Mouse (Mus musculus): ENCODE results near the gene Tmem108. TPM values are rescaled to one million over a fixed set of nuclear protein-coding genes. Genes with fewer than 3 reads are reported as not detected.

Gene Tmem108
- total and polyA plus RNA-seq, 3 experiments, result 4.6 to 9.1 (median 4.7) TPM

DNA sequence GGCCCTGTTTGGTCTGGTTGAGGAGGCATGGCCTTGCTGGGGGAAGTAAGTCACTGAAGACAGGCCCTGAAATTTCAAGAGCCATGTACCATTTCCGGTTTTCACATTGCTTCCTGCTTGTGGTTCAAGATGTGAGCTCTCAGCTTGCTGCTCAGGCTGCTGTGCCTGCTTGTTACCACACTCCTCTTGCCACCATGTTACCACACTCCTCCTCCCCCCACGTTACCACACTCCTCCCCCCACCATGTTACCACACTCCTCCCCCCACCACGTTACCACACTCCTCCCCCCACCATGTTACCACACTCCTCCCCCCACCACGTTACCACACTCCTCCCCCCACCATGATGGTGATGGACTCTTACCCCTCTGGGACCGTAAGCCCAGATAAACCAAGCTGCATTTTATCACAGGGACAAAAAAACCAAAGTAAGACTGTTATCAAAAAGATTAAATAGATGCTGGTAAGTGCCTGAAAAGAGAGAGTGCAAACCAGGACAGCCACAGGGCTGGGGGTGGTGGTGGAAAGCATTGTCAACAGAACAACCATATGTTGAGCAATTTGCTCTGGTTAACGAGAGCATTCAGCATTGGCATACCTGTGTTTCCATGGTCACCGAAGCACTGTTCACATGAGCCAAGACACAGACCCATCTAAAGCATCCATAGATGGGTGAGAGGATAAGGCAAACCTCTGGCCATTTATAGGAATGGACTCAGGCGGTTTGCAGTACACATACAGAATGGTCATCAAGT, 109.3 kb downstream of the Tmem108 start:
- H3K79me2 ChIP-seq (replicated peaks; ENCODE audit: control insufficient read depth, insufficient read depth, low read length), result no peaks in the 10 kb centered on the region
- no peaks in the 10 kb centered on the region for H3K27me3 ChIP-seq (ENCODE audit: control insufficient read depth, insufficient read depth, low read length)
- no peak for TF ChIP-seq CTCF (IDR thresholded peaks at IDR 0.05)
- TF ChIP-seq POLR2A (IDR thresholded peaks at IDR 0.05; ENCODE audit: insufficient read depth, low read depth, low read length), result no peak
- TF ChIP-seq EP300 (IDR thresholded peaks at IDR 0.05; ENCODE audit: insufficient read depth, low read depth, low read length), result no peak
- H3K9ac ChIP-seq (ENCODE audit: low read depth, low read length), result no peak overlapping the region
- H3K4me3 ChIP-seq, result no peak overlapping the region
- no peak overlapping the region for H3K27ac ChIP-seq
- H3K36me3 ChIP-seq (ENCODE audit: control insufficient read depth, insufficient read depth, low read length), result no peaks in the 10 kb centered on the region
- DNase-seq, result no peak
- intact Hi-C loops (cut with DNase I), result no loop called here
- 74% methylated on average over 8 of the region's 8 CpGs for WGBS
- H3K4me1 ChIP-seq (ENCODE audit: control insufficient read depth, insufficient read depth, low read length), result peaks cover 2% of the 10 kb centered on the region; the same call in 1 of the 2 replicates

DNA sequence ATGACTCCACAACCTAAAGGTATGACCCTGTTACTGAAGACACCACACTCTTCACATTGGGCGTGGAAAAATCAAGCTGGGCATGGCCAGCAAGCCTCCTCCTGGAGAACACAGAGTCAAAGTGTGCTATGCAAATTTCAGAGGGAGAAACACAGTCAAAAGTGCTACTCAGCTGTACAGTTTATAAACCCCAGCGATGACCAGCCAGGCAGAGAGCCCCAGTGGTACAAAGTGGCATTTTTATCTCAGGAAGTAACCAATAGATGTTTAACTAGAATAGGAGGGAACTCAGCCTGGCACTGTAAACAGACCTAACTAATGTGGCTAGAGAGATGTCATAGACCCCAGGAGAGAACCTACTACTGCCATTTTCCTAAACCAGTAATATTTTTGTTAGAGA, 115.0 kb downstream of the Tmem108 start:
- Histone ChIP-seq H3K4me1 (ENCODE audit: control insufficient read depth, insufficient read depth, low read length) (no peaks in the 10 kb centered on the region; the same call in 1 of the 2 replicates), H3K27me3 (ENCODE audit: control insufficient read depth, insufficient read depth, low read length) (no peaks in the 10 kb centered on the region), H3K79me2 (replicated peaks; ENCODE audit: control insufficient read depth, insufficient read depth, low read length) (no peaks in the 10 kb centered on the region), H3K9ac (ENCODE audit: low read depth, low read length) (no peak overlapping the region), H3K36me3 (ENCODE audit: control insufficient read depth, insufficient read depth, low read length) (no peaks in the 10 kb centered on the region), H3K4me3 (no peak overlapping the region), H3K27ac (no peak overlapping the region)
- TF ChIP-seq POLR2A (IDR thresholded peaks at IDR 0.05; ENCODE audit: insufficient read depth, low read depth, low read length), result no peak
- TF ChIP-seq EP300 (IDR thresholded peaks at IDR 0.05; ENCODE audit: insufficient read depth, low read depth, low read length), result no peak
- TF ChIP-seq CTCF (IDR thresholded peaks at IDR 0.05), result no peak
- 84% methylated on average over 2 of the region's 2 CpGs for WGBS
- no peak for DNase-seq
- intact Hi-C loops (cut with DNase I), result no loop called here

GRCm38 (mm10) chr9:103645724-103646123, 115.9 kb downstream of the Tmem108 start:
- H3K27me3 ChIP-seq (ENCODE audit: control insufficient read depth, insufficient read depth, low read length), result no peaks in the 10 kb centered on the region
- H3K4me1 ChIP-seq (ENCODE audit: control insufficient read depth, insufficient read depth, low read length), result no peaks in the 10 kb centered on the region; the same call in 1 of the 2 replicates
- H3K4me3 ChIP-seq, result no peak overlapping the region
- WGBS, result 84% methylated on average over 7 of the region's 7 CpGs
- no peak for DNase-seq
- no peak overlapping the region for H3K9ac ChIP-seq (ENCODE audit: low read depth, low read length)
- no peaks in the 10 kb centered on the region for H3K36me3 ChIP-seq (ENCODE audit: control insufficient read depth, insufficient read depth, low read length)
- intact Hi-C loops (cut with DNase I), result no loop called here
- no peaks in the 10 kb centered on the region for H3K79me2 ChIP-seq (replicated peaks; ENCODE audit: control insufficient read depth, insufficient read depth, low read length)
- TF ChIP-seq POLR2A (IDR thresholded peaks at IDR 0.05; ENCODE audit: insufficient read depth, low read depth, low read length) (no peak), CTCF (IDR thresholded peaks at IDR 0.05) (no peak), EP300 (IDR thresholded peaks at IDR 0.05; ENCODE audit: insufficient read depth, low read depth, low read length) (no peak)
- no peak overlapping the region for H3K27ac ChIP-seq

- no peak for TF ChIP-seq EP300 (IDR thresholded peaks at IDR 0.05; ENCODE audit: insufficient read depth, low read depth, low read length)
- TF ChIP-seq POLR2A (IDR thresholded peaks at IDR 0.05; ENCODE audit: insufficient read depth, low read depth, low read length), result no peak
- no peak overlapping the region for H3K9ac ChIP-seq (ENCODE audit: low read depth, low read length)
- WGBS, result 62% methylated on average over 10 of the region's 10 CpGs
- H3K4me3 ChIP-seq, result no peak overlapping the region
- no peaks in the 10 kb centered on the region for H3K36me3 ChIP-seq (ENCODE audit: control insufficient read depth, insufficient read depth, low read length)
- intact Hi-C loops (cut with DNase I), result no loop called here
- DNase-seq, result no peak
- no peaks in the 10 kb centered on the region for H3K27me3 ChIP-seq (ENCODE audit: control insufficient read depth, insufficient read depth, low read length)
- no peaks in the 10 kb centered on the region; the same call in 1 of the 2 replicates for H3K4me1 ChIP-seq (ENCODE audit: control insufficient read depth, insufficient read depth, low read length)
- H3K79me2 ChIP-seq (replicated peaks; ENCODE audit: control insufficient read depth, insufficient read depth, low read length), result no peaks in the 10 kb centered on the region
- no peak overlapping the region for H3K27ac ChIP-seq
These were observed 119.3 kb downstream of the Tmem108 start for GRCm38 (mm10) chr9:103642300-103642699.

GRCm38 (mm10) chr9:103641340-103641739, 120.3 kb downstream of the Tmem108 start:
- intact Hi-C loops (cut with DNase I), result no loop called here
- no peak overlapping the region for H3K27ac ChIP-seq
- TF ChIP-seq EP300 (IDR thresholded peaks at IDR 0.05; ENCODE audit: insufficient read depth, low read depth, low read length) (no peak), CTCF (IDR thresholded peaks at IDR 0.05) (no peak), POLR2A (IDR thresholded peaks at IDR 0.05; ENCODE audit: insufficient read depth, low read depth, low read length) (no peak)
- H3K27me3 ChIP-seq (ENCODE audit: control insufficient read depth, insufficient read depth, low read length), result no peaks in the 10 kb centered on the region
- H3K4me3 ChIP-seq, result no peak overlapping the region
- H3K79me2 ChIP-seq (replicated peaks; ENCODE audit: control insufficient read depth, insufficient read depth, low read length), result no peaks in the 10 kb centered on the region
- no peaks in the 10 kb centered on the region; the same call in 1 of the 2 replicates for H3K4me1 ChIP-seq (ENCODE audit: control insufficient read depth, insufficient read depth, low read length)
- H3K9ac ChIP-seq (ENCODE audit: low read depth, low read length), result no peak overlapping the region
- no peaks in the 10 kb centered on the region for H3K36me3 ChIP-seq (ENCODE audit: control insufficient read depth, insufficient read depth, low read length)
- WGBS, result 89% methylated on average over 4 of the region's 4 CpGs
- no peak for DNase-seq

DNA sequence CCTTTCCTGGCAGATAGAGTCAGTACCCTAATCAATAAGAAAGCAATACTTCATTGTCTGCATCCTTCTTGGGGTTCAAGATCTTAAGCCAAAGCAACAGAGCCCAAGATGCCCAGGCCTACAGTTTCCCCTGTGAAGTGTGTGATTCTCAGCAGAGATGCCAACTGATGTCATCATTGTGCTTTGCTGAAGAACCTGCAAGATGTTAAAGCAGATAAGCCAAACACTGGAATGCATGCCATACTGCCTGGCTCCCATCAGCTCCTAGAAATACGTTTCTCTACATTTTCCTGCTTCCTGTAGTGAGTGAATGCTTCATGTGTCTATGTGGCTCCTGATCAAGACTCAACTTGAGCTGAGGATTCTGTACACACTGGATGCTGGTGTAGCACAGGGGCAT, 122.2 kb downstream of the Tmem108 start:
- Histone ChIP-seq H3K4me1 (ENCODE audit: control insufficient read depth, insufficient read depth, low read length) (no peaks in the 10 kb centered on the region; the same call in 1 of the 2 replicates), H3K27me3 (ENCODE audit: control insufficient read depth, insufficient read depth, low read length) (no peaks in the 10 kb centered on the region), H3K27ac (no peak overlapping the region), H3K9ac (ENCODE audit: low read depth, low read length) (no peak overlapping the region), H3K4me3 (no peak overlapping the region), H3K79me2 (replicated peaks; ENCODE audit: control insufficient read depth, insufficient read depth, low read length) (no peaks in the 10 kb centered on the region), H3K36me3 (ENCODE audit: control insufficient read depth, insufficient read depth, low read length) (no peaks in the 10 kb centered on the region)
- no peak for DNase-seq
- intact Hi-C loops (cut with DNase I), result no loop called here
- 42% methylated on average over 1 of the region's 1 CpGs for WGBS
- TF ChIP-seq EP300 (IDR thresholded peaks at IDR 0.05; ENCODE audit: insufficient read depth, low read depth, low read length), result no peak
- TF ChIP-seq CTCF (IDR thresholded peaks at IDR 0.05), result no peak
- no peak for TF ChIP-seq POLR2A (IDR thresholded peaks at IDR 0.05; ENCODE audit: insufficient read depth, low read depth, low read length)
